Mouse (Mus musculus) intestine, embryonic 15.5 days (tissue): ENCODE data around the gene Ccdc33. TPM values are rescaled to one million over a fixed set of nuclear protein-coding genes. Genes with fewer than 3 reads are reported as not detected.

Experiments
- ATAC-seq: fragments of 200-750 bp; cut with Nextera tagmentation; 2 replicates; pipeline ENCODE4 v1.8.0; 2017; ENCODE audit warnings: moderate TSS enrichment, moderate library complexity
- H3K27ac ChIP-seq: fragments of 300-500 bp; sonication (generic); 2 replicates; pipeline ENCODE4 v1.5.1; 2015; ENCODE audit warnings: mild to moderate bottlenecking, inconsistent platforms
- H3K27me3 ChIP-seq: fragments of 300-500 bp; sonication (generic); replicated peaks from 2 replicates; pipeline ENCODE4 v1.6.1; 2015; ENCODE audit warnings: inconsistent platforms
- H3K36me3 ChIP-seq: fragments of 300-500 bp; sonication (generic); 2 replicates; pipeline ENCODE4 v1.6.1; 2015; ENCODE audit warnings: inconsistent platforms
- H3K4me1 ChIP-seq: fragments of 300-500 bp; sonication (generic); replicated peaks from 2 replicates; pipeline ENCODE4 v1.6.1; 2015; ENCODE audit warnings: inconsistent platforms
- H3K4me2 ChIP-seq: fragments of 300-500 bp; sonication (generic); replicated peaks from 2 replicates; pipeline ENCODE4 v1.6.1; 2015; ENCODE audit warnings: mild to moderate bottlenecking, inconsistent platforms
- H3K4me3 ChIP-seq: fragments of 300-500 bp; sonication (generic); replicated peaks from 2 replicates; pipeline ENCODE4 v1.5.1; 2015; ENCODE audit warnings: inconsistent platforms
- H3K9ac ChIP-seq: fragments of 300-500 bp; sonication (generic); 2 replicates; pipeline ENCODE4 v1.6.1; 2015; ENCODE audit warnings: inconsistent platforms
- H3K9me3 ChIP-seq: fragments of 300-500 bp; sonication (generic); 2 replicates; pipeline ENCODE4 v1.6.1; 2016; ENCODE audit warnings: inconsistent platforms
- WGBS: fragments of 180-500 bp; shearing (Covaris S2); methylation state at CpG from one replicate; pipeline ENCODE4 v1.1.7; 2015; 5-methylcytosine and 5-hydroxymethylcytosine counted together
- polyA plus RNA-seq: library from polyadenylated mRNA; unstranded; fragments of >200 nt; fragmentation: Nextera tagmentation; extraction: Ambion mirVana; gene quantifications from 2 replicates; pipeline ENCODE4 v1.2.1, GENCODE M21; 2015

Ccdc33 gene
- polyA plus RNA-seq, result 0.09 TPM in 1 of 2 replicates, not detected in the other

DNA sequence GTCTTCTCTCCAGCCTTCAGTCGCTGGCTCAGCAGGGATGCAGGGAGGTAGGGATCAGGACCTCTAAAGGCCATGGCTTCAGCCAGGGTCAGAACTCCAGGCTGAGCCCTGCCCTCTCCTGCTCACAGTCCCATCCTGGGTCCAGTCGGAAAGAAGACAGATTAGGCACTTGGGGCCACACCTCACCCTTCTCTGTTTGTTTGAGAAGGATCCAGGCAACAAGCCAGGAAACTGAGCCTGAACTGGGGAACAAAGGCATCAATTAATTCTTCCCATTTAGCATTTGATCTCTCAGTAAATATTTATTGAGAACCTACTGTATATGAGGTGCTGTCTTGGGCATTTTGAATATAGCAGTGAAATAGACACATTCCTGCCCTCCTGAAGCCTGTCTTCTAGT, at the start of gene Ccdc33:
Gene Ccdc33 (minus strand): TSS at position 153 of the 400 bp plus-strand sequence.
- WGBS, result 14% methylated on average over 2 of the region's 2 CpGs
- no peak within 1 kb of the TSS for H3K27ac ChIP-seq
- H3K36me3 ChIP-seq, result no peaks in the 10 kb centered on the region
- no peaks in the 10 kb centered on the region; the same call in 1 of the 2 replicates for H3K27me3 ChIP-seq
- ATAC-seq, result no peak
- no peaks in the 10 kb centered on the region for H3K9me3 ChIP-seq
- no peak within 1 kb of the TSS for H3K4me2 ChIP-seq
- no peak within 1 kb of the TSS for H3K4me3 ChIP-seq
- H3K4me1 ChIP-seq, result peaks cover 31% of the 10 kb centered on the region
- H3K9ac ChIP-seq, result no peak within 1 kb of the TSS

- H3K27ac ChIP-seq, result no peak overlapping the region
- H3K4me1 ChIP-seq, result peaks cover 4% of the 10 kb centered on the region; the same call in 1 of the 2 replicates
- no peak overlapping the region for H3K4me2 ChIP-seq
- no peak for ATAC-seq
- H3K36me3 ChIP-seq, result no peaks in the 10 kb centered on the region
- no peak overlapping the region for H3K4me3 ChIP-seq
- no peaks in the 10 kb centered on the region for H3K9me3 ChIP-seq
- H3K9ac ChIP-seq, result no peak overlapping the region
- no peaks in the 10 kb centered on the region for H3K27me3 ChIP-seq
- 80% methylated on average over 1 of the region's 1 CpGs for WGBS
Observed at GRCm38 (mm10) chr9:58165779-58166178, 47.2 kb upstream of the Ccdc33 start.

GRCm38 (mm10) chr9:58163146-58163545, 44.5 kb upstream of the Ccdc33 start:
- H3K9ac ChIP-seq, result no peak overlapping the region
- no peak overlapping the region for H3K4me2 ChIP-seq
- H3K27me3 ChIP-seq, result no peaks in the 10 kb centered on the region
- H3K4me1 ChIP-seq, result peaks cover 10% of the 10 kb centered on the region
- no peak overlapping the region for H3K4me3 ChIP-seq
- no peaks in the 10 kb centered on the region for H3K9me3 ChIP-seq
- WGBS, result 78% methylated on average over 5 of the region's 5 CpGs
- no peak for ATAC-seq
- no peaks in the 10 kb centered on the region for H3K36me3 ChIP-seq
- no peak overlapping the region for H3K27ac ChIP-seq

DNA sequence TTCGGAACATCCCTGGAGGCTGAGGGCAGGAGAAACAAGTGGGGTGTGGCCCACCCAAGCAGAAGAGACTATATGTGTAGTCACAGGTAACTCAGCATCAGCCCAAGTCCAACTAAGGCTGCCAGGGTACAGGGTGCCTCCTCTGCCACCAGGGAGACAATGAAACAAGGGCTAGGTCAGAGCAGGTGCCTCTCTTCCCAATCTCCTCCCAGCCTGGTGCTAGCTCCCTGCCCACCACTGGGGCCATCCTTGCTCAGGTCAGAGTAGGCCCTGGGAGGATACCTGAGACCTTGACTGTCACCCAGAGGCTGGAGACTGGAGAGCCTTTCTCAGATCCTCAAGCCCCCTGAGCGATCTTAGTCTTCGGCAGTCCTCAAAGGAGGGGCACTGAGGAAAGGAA, 43.5 kb upstream of the Ccdc33 start:
- Histone ChIP-seq H3K9me3 (no peaks in the 10 kb centered on the region), H3K9ac (no peak overlapping the region), H3K4me1 (peaks cover 18% of the 10 kb centered on the region), H3K27me3 (no peaks in the 10 kb centered on the region), H3K4me2 (no peak overlapping the region), H3K36me3 (no peaks in the 10 kb centered on the region), H3K27ac (no peak overlapping the region), H3K4me3 (no peak overlapping the region)
- WGBS, result 85% methylated on average over 3 of the region's 3 CpGs
- ATAC-seq, result no peak

GRCm38 (mm10) chr9:58160315-58160714, 41.7 kb upstream of the Ccdc33 start:
- peaks cover 33% of the 10 kb centered on the region for H3K4me1 ChIP-seq
- H3K4me3 ChIP-seq, result no peak overlapping the region
- no peaks in the 10 kb centered on the region for H3K9me3 ChIP-seq
- H3K9ac ChIP-seq, result no peak overlapping the region
- no peaks in the 10 kb centered on the region for H3K27me3 ChIP-seq
- WGBS, result 77% methylated on average over 5 of the region's 5 CpGs
- peak overlapping the region; percentile 65; the same call in 1 of the 2 replicates for H3K4me2 ChIP-seq
- H3K27ac ChIP-seq, result peak overlapping the region; percentile 96
- no peaks in the 10 kb centered on the region for H3K36me3 ChIP-seq
- no peak for ATAC-seq

GRCm38 (mm10) chr9:58159855-58160254, 41.2 kb upstream of the Ccdc33 start:
- H3K36me3 ChIP-seq, result no peaks in the 10 kb centered on the region
- 23% methylated on average over 4 of the region's 4 CpGs for WGBS
- ATAC-seq, result no peak
- no peak overlapping the region for H3K9ac ChIP-seq
- H3K4me2 ChIP-seq, result peak overlapping the region; percentile 65
- peak overlapping the region; percentile 96 for H3K27ac ChIP-seq
- peaks cover 37% of the 10 kb centered on the region for H3K4me1 ChIP-seq
- H3K4me3 ChIP-seq, result no peak overlapping the region
- H3K9me3 ChIP-seq, result no peaks in the 10 kb centered on the region
- H3K27me3 ChIP-seq, result no peaks in the 10 kb centered on the region

- no peaks in the 10 kb centered on the region for H3K9me3 ChIP-seq
- peaks cover 44% of the 10 kb centered on the region for H3K4me1 ChIP-seq
- no peaks in the 10 kb centered on the region for H3K36me3 ChIP-seq
- H3K4me2 ChIP-seq, result peak overlapping the region; percentile 65
- 24% methylated on average over 7 of the region's 7 CpGs for WGBS
- peak; percentile 89 for ATAC-seq
- no peaks in the 10 kb centered on the region for H3K27me3 ChIP-seq
- H3K4me3 ChIP-seq, result peak overlapping the region; percentile 37
- H3K9ac ChIP-seq, result peak overlapping the region; percentile 49
- H3K27ac ChIP-seq, result peak overlapping the region; percentile 96
Observed at GRCm38 (mm10) chr9:58158541-58159311, 40.1 kb upstream of the Ccdc33 start.

DNA sequence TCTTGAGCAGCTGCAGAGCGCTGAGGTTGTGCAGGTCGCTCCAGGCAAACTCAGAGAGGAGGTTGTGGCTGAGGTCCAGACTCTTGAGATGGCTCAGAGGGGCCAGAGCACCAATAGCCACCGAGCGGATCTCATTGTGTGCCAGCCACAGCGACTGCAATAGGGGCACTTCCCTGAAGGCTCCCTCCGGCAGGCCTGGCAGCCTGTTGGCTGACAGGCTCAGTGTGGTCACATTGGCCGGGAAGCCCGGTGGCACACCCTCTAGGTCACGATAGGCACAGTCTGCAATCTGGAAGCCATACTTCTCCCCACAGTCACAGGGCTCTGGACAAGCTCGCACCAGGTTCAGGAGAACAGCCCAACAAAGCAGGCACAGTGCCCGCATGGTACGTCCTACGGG, 39.2 kb upstream of the Ccdc33 start:
- WGBS, result 71% methylated on average over 13 of the region's 13 CpGs
- Histone ChIP-seq H3K9me3 (no peaks in the 10 kb centered on the region), H3K27me3 (no peaks in the 10 kb centered on the region), H3K36me3 (no peaks in the 10 kb centered on the region), H3K9ac (peak overlapping the region; percentile 49), H3K4me2 (peak overlapping the region; percentile 65), H3K4me3 (peak overlapping the region; percentile 37), H3K4me1 (peaks cover 50% of the 10 kb centered on the region), H3K27ac (peak overlapping the region; percentile 96)
- no peak for ATAC-seq

- 83% methylated on average over 22 of the region's 22 CpGs for WGBS
- peak overlapping the region; percentile 37 for H3K4me3 ChIP-seq
- H3K9ac ChIP-seq, result peak overlapping the region; percentile 49; the same call in 1 of the 2 replicates
- no peak for ATAC-seq
- no peaks in the 10 kb centered on the region for H3K9me3 ChIP-seq
- H3K27ac ChIP-seq, result peak overlapping the region; percentile 96
- H3K4me1 ChIP-seq, result peaks cover 50% of the 10 kb centered on the region
- no peaks in the 10 kb centered on the region for H3K36me3 ChIP-seq
- peak overlapping the region; percentile 65 for H3K4me2 ChIP-seq
- H3K27me3 ChIP-seq, result no peaks in the 10 kb centered on the region
Observed at GRCm38 (mm10) chr9:58156819-58157560, 38.4 kb upstream of the Ccdc33 start.

DNA sequence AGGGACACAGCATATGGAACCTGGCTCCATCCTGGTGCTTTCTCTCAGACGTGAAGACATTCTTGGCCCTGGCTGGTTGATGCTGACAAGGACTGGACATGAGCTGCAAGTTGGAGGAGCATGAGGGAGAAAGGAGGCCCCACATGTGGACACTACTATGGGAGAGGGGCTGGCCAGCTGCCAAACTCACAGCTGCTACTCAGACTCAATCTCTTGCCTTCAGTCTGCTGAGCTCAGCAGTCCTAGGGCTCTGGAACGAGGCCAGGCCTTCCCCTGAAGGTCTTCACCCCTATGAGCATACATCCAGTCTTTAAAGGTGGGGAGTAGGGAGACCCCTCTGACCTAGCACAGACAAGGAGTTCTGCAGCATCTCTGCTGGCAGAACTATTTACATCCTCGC, 36.7 kb upstream of the Ccdc33 start:
- H3K9ac ChIP-seq, result no peak overlapping the region
- peak overlapping the region; percentile 31 for H3K4me2 ChIP-seq
- no peaks in the 10 kb centered on the region for H3K36me3 ChIP-seq
- H3K4me3 ChIP-seq, result no peak overlapping the region
- WGBS, result 21% methylated on average over 3 of the region's 3 CpGs
- peaks cover 49% of the 10 kb centered on the region for H3K4me1 ChIP-seq
- peak; percentile 47; the same call in 1 of the 2 replicates for ATAC-seq
- no peaks in the 10 kb centered on the region for H3K9me3 ChIP-seq
- H3K27ac ChIP-seq, result peak overlapping the region; percentile 38
- H3K27me3 ChIP-seq, result no peaks in the 10 kb centered on the region

GRCm38 (mm10) chr9:58153095-58153494, 34.5 kb upstream of the Ccdc33 start:
- Histone ChIP-seq H3K4me2 (no peak overlapping the region), H3K4me1 (peaks cover 40% of the 10 kb centered on the region), H3K9me3 (no peaks in the 10 kb centered on the region), H3K36me3 (no peaks in the 10 kb centered on the region), H3K9ac (no peak overlapping the region), H3K27ac (peak overlapping the region; percentile 34; the same call in 1 of the 2 replicates), H3K27me3 (no peaks in the 10 kb centered on the region), H3K4me3 (no peak overlapping the region)
- ATAC-seq, result no peak
- WGBS, result 78% methylated on average over 3 of the region's 3 CpGs

DNA sequence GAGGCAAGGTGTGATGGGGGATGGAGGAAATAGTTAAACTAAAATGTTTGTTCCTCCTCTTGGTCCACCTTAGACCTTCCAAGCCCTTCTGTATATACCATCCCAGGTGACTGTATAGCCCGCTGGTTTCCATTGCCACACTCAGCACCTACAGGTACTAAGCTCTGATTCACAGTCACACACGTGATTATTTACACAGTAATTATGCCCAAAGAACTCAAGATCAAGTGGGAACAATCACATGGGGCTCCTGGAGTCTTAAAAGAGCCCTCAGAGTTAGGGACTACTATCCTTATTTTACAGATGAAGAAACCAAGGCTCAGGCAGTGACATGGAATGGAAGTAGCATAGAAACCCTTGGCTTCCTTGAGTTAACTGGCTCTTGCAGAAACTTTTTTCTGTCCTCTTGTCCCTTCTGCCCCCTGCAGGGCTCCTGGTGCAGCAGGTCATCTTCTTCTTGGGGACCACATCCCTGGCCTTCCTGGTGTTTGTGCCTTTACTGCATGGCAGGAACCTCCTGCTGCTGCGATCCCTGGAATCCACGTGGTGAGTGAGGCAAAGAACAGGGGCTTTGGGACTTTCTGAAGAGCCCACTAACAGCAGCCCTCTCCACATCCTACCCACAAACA, 32.2 kb upstream of the Ccdc33 start:
- 74% methylated on average over 4 of the region's 4 CpGs for WGBS

More for the DNA sequence above, 32.2 kb upstream of the Ccdc33 start:
- Histone ChIP-seq H3K27me3 (no peaks in the 10 kb centered on the region), H3K4me1 (peaks cover 22% of the 10 kb centered on the region; the same call in 1 of the 2 replicates), H3K36me3 (no peaks in the 10 kb centered on the region), H3K27ac (no peak overlapping the region), H3K4me2 (no peak overlapping the region), H3K9me3 (no peaks in the 10 kb centered on the region), H3K4me3 (no peak overlapping the region), H3K9ac (no peak overlapping the region)
- ATAC-seq, result no peak
